Mouse (Mus musculus) ES-Bruce4 (cell line): ENCODE results near the gene Robo2.

ENCODE experiments used
- CTCF ChIP-seq: IDR thresholded peaks from one replicate; pipeline ENCODE4 v1.8.1; 2011; ENCODE audit warnings: low read depth, low read length
- EP300 ChIP-seq: IDR thresholded peaks from 2 replicates; pipeline ENCODE4 v1.6.1; 2011; ENCODE audit warnings: low read depth, low read length; ENCODE audit not compliant: insufficient read depth
- POLR2A ChIP-seq: IDR thresholded peaks from one replicate; pipeline ENCODE4 v1.8.1; 2011; ENCODE audit warnings: low read length; ENCODE audit not compliant: insufficient read depth

DNA sequence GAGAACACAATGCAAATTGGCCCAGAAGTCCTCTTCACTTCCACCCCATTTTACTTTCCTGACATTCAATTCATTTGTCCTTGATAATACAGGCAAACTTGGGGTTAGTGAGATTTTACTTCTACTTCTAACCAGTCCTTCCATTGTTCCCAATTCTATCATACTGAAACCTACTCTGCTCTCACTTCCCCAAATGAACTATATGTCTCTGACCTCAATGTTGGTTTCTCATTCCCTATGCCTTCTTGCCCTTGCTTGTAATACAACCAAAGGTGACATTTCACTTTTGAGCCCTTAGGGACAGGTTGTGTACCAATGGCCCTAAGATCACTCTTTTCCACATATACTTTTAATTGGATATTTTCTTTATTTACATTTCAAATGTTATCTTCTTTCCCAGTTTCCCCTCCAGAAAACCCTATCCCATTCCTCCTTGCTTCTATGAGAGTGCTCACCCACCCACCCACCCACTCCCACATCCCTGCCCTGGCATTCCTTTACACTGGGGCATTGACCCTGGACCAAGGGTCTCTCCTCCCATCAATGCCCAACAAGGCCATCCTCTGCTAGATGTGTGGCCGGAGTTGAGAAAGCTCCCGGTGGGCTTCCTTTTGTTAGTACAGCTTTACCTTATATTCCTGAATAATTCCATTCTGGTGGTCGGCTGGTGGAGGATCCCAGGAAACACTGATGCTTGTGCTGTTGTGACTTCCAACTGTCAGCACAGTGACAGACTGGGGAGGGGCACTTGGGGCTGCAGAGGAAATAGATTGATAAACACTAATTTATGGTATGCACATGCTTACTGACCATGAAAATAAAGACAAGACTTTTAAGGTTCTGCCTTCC is 453.7 kb downstream of the Robo2 start:
- TF ChIP-seq POLR2A: no peak
- no peak for TF ChIP-seq CTCF
- TF ChIP-seq EP300: no peak
